In genomic region chr4:59340714-59341113, GRCm38 (mm10) we compare ENCODE assay signal across 8 mouse cellular contexts.
DNase-seq lines count a peak whose midpoint lies in the region; ATAC-seq and TF ChIP-seq lines count a peak whose summit lies in the region.

No protein-coding gene starts in this region.

- intact Hi-C loops in gastrocnemius, adult 2 months (cut with DNase I): loop anchor here (1.0 to 5.0 kb wide), 2 partner anchors 153 to 244 kb away; partner anchors contain the start of gene Ugcg
- intact Hi-C loops in left cerebral cortex, adult 2 months (cut with DNase I): loop anchor here (1.0 to 10.0 kb wide), 2 partner anchors 156 to 244 kb away; partner anchors contain the start of gene Ugcg

- no peak overlapping the region for H3K4me3 ChIP-seq in gastrocnemius, adult 2 months
- no peak overlapping the region for H3K4me3 ChIP-seq in left cerebral cortex, adult 2 months

- peak; percentile 99 for ATAC-seq in megakaryocyte progenitor cell, adult 5-6 weeks (replicated peaks; ENCODE audit: poor library complexity)

- peak overlapping the region; percentile 65 for H3K27ac ChIP-seq in gastrocnemius, adult 2 months
- no peak overlapping the region for H3K27ac ChIP-seq in left cerebral cortex, adult 2 months

- TF ChIP-seq CTCF in gastrocnemius, adult 2 months (IDR thresholded peaks at IDR 0.05): peak; percentile 96
- TF ChIP-seq CTCF in left cerebral cortex, adult 2 months (IDR thresholded peaks at IDR 0.05): peak; percentile 98

- DNase-seq in WW6 (ENCODE audit: low read depth, low spot score): peak; percentile 33
- DNase-seq in cerebellum, postnatal 36 days: peak; percentile 83 to 84
- DNase-seq in gastrocnemius, adult 2 months: peak; percentile 90
- peak; percentile 57 for DNase-seq in hindlimb bud, embryonic 11.5 days (ENCODE audit: extremely low spot score, low read depth, low spot score)
- DNase-seq in left cerebral cortex, adult 2 months (ENCODE audit: extremely low spot score in 1 of 2, low spot score in 2 of 2): peak; percentile 75 to 90
- DNase-seq in right cerebral cortex, postnatal 14 days: peak; percentile 91
- peak; percentile 95 for DNase-seq in urinary bladder, postnatal 25 days (ENCODE audit: low spot score)

Comparison
In these comparisons a context has a peak if more than half of its experiments do, and no peak if none do; other contexts are left out.
1. DNase-seq: peak in every context shown above with its lines; median percentile 95 in urinary bladder, postnatal 25 days; 91 in right cerebral cortex, postnatal 14 days; 90 in gastrocnemius, adult 2 months; 84 in cerebellum, postnatal 36 days; 82 in left cerebral cortex, adult 2 months; 57 in hindlimb bud, embryonic 11.5 days; 33 in WW6.